Mouse (Mus musculus): ENCODE measurements around the gene Rab11fip4.

The Rab11fip4 gene

DNA sequence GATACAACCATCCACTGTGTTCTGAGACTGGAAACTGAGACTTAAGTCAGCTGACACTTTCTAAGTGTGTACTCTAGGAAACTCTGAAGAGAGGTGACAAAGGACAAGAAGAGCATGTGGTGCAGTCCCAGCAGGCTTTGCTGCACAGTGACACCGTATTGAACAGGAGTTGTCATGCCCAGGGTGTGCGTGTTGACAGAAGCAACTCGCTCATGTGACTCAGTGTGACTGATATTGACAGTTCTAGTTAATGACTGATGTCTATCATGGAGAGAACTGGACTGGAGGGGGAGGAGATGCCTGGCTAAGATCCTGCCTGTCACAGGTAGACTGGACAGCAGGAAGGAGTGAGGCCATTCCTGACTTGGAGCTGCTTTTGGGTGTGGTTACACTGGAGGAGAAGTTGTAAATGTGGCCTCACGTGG, 63.4 kb downstream of the Rab11fip4 start:
- DNase-seq (ENCODE audit: low spot score in 2 of 2) = no peak

DNA sequence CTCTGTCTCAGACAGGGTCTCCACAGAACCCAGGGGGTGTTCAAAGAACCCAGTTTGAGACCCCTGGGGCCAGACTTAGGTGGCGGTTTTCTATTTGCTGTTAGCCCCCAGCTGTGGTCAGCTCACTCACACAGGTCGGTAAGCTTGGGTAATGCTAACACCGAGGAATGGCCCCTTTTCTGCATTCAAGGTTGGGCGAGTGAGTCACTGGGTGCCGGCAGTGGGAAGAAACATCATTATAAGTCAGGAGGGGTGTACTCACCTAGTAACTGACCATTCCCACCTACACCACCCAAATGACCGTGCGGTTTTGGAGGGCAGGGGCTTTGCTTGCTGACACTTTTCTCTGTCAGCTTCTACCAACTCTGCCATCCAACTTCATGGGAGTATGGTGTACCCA, 64.6 kb downstream of the Rab11fip4 start:
- DNase-seq (ENCODE audit: low spot score in 2 of 2) = no peak

DNA sequence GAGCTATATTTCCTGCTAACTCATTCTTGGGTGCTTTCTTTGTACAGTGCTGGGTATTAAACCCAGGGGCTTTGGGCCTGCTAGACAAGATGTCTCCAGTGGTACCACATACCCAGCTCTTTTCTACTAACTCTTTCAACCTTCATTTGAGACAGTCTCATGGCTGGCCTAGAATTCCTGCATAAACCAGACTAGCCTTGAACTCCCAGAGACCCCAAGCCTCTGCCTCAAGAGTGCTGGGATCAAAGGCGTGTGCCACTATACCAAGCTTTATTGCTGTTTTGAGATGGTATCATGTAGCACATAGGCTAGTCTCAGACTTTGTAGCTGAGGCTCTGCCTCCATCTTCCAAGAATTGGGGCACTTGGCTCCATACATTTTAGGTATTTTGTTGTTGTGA, 65.5 kb downstream of the Rab11fip4 start:
- DNase-seq (ENCODE audit: low spot score in 2 of 2) = no peak

DNA sequence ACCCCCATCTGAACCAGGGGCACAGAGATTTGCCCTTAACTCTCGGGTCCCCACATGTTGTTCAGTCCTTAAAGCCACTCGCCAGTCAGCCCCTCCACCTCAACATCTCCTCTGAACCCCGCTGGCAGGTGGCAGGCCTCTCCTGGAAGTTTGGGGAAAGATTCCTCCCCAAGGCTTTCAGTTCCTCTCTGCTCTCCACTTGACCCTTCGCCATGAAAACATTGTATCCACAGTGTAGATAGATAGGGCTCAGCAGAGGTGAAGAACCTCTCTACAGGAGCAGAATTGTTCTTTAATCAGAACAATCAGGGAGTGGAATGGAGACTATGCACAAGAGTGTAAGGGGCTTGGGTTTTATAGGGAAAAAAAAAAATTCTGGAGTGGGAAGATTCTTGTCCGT, 66.0 kb downstream of the Rab11fip4 start:
- no peak for DNase-seq (ENCODE audit: low spot score in 2 of 2)

DNA sequence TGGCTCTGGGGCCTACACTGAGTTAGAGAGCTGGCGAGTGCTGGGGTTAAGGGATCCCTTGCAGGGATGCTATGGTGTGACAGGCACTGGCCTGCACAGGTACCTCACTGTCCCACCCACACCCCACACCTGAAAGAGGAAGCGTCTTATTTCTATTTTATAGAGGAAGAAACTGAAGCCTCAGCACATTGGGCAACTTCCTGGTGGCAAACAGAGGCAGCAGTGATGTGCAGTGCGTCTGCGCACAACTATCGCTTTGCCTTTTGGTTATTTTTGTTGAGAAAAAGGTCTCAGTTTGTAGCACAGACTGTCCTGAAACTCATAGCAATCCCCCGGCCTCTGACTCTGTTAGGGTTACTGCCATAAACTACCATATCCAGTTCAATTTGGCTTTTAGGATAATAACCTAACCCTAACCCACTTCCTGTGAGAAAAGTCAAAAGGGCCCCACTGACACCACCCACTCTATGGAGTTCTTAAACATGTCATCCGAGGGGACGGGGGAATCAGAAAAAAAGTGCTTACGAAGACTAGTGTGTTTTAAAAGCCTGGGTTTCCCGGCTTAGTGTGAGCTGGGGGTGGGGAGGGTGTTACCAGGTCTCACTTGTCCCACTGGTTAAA, 67.3 kb downstream of the Rab11fip4 start:
- no peak for DNase-seq (ENCODE audit: low spot score in 2 of 2)

DNA sequence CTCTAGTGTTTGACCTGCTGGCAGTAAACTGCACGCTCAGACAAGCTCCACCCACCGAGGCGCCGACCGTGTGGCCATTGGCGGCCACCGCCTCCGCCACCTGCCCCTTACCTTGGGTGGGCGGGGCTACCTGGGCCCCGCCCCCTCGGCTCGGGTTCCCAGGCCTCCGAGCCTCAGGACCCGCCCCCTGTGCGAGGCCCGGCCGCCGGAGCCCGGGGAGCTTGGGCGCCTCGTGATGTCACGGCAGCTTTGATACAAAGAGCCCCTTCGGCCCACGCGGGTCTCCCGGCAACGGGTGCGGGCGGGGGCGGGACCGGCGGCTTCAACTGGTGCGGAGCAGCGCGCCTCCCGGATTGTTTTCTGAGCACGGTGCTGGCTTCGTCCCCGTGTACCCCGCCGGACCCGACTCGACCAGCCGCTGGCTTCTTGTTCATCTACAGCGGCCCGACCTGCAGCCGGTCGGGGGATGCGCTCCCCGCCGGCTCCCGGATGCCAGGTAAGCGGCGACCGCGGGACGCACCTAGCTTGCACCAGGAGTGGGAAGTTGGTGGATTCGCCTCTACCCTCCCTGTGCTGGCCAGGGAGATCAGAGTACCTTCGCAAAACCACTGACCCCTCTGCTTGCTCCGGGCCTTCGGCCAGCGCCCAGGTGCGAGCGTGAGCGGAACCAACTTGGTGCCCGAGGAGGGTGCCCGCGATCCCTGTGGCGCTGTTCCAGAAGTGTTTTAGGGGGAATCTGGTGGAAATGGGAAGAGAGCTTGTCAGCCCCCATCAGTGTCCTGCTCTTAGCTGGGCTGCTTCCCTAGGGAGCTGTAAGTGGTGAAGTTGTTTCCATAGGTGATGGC, 69.6 kb downstream of the Rab11fip4 start:
- peak; percentile 71 to 74 for DNase-seq (ENCODE audit: low spot score in 2 of 2)

DNA sequence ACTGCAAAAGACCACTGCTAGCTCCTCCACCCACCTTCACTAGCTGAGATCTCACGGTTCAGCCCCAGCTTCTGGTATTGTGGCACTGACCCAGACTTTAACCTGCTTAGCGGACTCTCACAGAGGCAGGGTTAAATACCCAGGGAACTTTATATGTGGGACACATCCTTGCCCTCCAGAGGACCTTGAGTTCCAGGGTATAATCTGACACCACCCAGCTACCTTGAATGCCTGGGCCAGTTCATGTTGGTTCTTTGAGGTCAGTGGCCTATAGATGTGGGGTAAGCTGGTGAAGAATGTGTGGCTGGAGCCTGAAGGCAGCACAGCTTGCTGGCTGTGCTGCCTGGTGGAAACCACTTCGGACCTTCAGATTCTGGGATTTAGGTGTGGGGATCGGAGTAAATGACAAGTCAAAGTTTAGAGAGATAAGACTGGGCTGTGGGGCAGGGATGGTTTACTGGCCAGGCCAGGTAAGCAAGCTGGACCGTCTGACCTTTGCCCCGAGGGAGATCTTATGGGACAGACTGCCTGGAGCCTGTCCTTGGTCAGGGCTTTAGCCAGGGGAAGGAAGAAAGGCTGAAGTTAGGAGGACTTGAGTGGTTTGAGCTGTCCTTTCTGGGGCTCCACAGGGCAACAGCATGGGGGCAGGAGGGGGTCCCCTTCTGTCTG, 71.0 kb downstream of the Rab11fip4 start:
- no peak for DNase-seq (ENCODE audit: low spot score in 2 of 2)

DNA sequence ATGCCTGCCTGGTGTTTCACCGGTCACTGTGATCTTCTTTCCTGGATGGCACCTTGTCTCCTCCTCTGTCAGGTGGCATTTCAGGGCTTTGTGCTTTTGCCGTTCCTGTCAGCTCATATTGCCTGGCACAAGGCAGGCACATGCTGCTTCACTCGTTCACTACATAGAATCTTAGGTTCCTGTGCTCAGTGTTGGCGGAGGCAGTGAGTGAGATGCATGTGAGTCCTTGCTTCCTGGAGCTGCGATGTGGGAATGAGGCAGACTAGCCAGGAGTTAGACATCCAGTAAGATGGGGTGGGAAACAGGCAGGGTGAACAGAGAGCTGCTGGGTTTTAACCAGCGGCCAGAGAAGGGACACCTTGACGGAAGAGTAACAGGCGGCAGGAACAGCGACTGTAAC, 72.1 kb downstream of the Rab11fip4 start:
- DNase-seq (ENCODE audit: low spot score in 2 of 2) = no peak

DNA sequence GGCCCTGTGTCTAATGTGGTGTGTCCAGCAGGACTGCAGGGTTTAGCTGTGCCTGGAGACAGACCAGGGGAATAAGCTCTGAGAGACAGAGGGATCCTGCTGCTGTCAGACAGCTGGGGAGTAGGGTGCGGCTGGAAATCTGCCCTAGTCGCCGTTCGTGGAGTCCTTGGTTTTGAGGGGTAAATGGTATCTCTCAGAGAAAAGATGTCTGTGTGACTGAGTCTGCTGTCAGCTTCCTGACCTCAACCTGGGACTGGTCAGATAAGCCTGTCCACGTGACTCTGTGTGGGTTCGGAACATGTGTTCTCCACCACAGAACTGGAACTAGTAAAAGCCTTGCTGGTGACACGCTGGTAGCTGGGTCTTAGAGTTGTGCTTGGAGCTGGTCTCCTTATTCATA, 72.6 kb downstream of the Rab11fip4 start:
- DNase-seq (ENCODE audit: low spot score in 2 of 2) = no peak

DNA sequence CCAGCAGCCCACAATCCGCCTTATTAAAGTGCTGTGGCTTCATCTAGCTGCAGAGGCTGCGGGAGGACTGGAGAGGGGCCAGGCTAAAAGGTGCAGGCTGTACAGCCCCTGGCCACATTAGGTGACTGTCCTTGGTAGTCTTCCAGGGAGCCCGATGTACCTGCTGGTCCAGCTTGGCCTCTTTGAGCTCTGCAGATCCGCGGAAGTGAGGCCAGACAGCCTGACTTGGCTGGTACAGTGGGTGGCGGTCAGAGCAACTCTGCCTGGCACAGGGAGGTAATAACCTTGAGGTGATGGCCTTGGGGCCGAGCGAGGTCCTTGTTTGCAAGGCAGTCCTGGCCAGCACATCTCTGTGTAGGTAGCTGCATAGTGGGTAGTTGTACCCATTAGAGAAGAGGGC, 75.5 kb downstream of the Rab11fip4 start:
- DNase-seq (ENCODE audit: low spot score in 2 of 2) = no peak

DNA sequence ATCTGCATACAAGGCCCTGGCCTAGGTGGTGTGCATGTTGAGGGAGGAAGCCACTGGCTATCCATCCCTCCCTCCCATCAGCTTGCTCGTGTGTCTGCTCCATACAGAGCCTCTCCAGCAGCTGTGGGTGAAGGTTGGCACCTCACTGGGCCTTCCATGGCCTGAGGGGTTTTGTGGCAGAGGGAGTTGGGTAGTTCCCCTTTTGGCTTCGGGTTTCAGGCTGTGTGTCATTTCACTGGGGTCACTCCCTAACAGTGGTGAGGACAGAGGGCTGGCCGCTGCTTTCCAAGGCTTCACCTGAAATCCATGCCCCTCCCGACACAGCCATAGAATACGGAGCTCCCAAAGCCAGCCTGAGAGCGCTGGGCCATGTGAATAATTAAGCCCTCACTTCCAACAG, 78.2 kb downstream of the Rab11fip4 start:
- no peak for DNase-seq (ENCODE audit: low spot score in 2 of 2)

DNA sequence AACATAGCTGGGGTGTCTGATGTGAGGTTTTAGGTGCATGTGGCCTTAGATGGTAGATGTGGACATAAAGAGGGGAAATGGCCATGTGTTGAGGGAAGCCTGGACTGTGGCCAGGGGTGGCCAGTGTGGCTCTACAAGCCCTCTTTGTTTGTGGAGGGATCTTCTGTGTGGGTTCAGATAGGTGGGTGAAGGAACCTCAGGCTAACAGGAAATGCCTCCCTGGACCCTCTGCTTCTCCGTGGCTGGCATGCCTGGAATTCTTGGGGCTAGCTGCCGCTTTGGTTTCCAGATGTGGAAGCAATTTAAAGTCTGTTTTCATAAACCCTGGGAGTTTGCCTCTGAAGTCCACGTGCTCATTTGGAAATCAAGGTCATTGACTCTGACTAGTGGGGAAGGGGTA, 78.9 kb downstream of the Rab11fip4 start:
- no peak for DNase-seq (ENCODE audit: low spot score in 2 of 2)

DNA sequence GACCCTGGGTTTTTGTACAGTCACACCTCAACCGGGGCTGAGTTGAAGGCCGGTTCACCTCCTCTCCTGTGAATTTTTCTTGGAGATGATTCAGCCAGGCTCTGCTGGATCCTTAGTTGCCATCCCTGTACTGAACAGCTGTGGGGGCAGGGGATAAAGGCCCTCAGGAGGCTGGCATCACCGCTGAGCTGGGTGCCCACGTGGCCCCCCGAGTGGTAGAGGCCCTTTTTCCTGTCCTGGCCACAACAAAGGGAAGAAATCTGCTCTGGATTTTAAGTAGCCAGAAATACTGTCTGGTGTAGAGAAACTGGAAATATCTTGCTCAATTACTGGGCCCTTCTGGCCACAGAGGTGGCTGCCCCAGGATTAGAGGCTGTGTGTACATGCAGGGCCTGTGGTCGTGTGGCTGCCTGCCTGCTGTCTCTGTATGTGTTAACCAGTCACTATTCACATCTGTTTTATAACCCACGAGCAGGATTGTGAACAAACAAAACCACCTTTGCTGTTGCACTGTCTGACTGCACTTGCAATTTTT, 79.5 kb downstream of the Rab11fip4 start:
- no peak for DNase-seq (ENCODE audit: low spot score in 2 of 2)

DNA sequence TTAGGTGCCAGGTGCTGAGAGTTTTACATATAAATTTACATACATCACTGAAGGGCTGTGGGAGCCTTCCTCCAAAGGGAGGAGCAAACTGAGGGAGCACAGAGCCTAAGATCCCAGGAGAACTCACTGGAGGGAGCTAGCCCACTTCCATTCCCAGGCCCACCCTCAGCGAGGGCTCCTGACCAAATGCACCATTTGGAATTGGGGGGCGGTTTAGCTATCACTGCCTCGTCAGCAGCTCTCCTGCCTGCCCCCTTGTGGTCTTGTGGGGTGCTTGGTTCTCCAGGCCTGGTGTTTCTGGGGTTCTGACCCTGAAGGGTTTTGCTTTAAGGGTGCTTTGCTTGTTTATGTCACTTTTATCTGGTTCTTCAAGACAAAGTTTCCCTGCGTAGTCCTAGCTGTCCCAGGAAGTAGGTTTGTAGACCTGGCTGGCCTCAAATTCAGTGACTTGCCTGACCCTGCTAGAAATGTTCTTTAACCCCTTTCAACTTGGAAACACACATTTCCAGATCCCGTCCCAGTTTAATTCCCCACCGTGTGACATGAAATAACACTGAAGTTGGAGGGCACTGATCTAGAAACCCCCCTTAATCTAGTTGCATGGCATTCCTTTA, 80.8 kb downstream of the Rab11fip4 start:
- DNase-seq (ENCODE audit: low spot score in 2 of 2) = no peak

DNA sequence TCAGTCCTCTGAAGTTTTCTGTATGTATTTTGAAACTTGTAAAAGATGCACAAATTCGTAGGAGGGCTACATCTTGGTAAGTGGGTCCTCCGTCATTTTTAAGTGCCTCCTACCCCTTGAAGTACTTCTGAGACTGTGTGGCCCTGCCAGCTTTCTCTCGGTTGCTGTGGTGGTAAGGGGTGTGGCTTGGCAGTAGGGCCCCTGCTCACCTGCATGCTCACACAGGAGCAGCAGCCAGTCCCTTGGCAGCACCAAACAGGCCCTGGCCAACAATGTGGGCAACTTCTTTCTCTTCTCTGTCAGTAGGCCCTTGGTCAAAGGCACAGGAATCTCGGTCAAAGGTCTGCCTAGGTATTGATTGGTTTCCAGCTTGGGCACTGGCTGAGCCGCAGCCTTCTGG, 82.1 kb downstream of the Rab11fip4 start:
- DNase-seq (ENCODE audit: low spot score in 2 of 2) = no peak

DNA sequence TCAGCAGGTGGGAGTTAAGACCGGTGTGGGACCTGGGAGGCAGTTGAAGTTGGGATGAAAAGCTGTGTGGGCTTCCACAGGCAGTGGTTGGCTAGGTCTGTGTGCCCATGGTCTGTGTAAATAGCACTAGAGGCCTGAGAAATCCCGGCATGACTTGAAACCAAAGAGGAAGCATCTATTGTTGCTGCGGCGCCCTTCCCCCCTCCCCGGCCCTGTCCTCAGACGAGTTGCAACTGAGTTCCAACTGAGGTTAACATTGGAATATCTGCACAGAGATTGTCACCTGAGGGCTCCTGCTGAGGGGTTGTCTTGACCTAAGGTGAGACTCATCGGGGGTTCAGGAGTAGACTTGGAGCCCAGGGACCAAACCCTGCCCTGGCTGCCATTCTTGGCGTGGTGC, 82.7 kb downstream of the Rab11fip4 start:
- DNase-seq (ENCODE audit: low spot score in 2 of 2) = no peak

DNA sequence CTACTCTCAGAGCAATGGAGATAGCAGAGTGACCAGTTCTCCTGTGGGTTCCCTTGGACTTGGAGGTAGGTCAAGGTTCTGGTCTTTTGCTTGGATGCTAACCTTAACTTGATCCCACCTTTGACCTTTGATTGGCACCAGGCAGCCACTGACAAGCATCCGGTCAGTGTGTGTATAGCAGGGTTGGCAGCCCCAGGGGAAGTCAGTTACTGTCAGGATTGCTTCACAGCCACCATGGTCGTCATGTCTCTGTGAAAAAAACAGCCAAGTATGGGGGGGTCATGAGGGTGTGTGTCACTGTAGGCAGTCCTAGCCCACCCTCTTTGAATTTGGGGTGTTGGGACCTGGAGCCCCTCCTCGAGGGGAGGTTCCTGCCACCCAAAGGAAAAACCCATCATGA, 83.2 kb downstream of the Rab11fip4 start:
- no peak for DNase-seq (ENCODE audit: low spot score in 2 of 2)

DNA sequence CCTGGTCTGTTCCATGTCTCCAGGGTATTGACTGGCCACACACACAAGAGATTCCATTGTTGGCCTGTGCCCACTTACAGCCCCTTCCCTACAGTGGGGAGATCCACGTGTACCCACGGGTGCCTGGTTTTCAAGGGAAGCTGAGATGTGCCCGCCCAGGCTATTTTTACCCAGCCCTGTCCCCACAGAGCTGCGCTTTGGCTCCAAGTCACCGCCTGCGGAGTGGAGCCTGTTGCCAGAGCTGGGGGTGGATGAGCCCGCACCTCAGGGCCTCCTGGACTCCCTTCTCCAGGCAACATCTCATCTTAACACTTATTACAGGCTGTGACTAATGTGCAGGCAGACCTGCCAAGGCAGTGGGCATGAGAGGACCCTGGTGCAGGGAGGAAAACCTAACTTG, 83.6 kb downstream of the Rab11fip4 start:
- DNase-seq (ENCODE audit: low spot score in 2 of 2) = no peak

DNA sequence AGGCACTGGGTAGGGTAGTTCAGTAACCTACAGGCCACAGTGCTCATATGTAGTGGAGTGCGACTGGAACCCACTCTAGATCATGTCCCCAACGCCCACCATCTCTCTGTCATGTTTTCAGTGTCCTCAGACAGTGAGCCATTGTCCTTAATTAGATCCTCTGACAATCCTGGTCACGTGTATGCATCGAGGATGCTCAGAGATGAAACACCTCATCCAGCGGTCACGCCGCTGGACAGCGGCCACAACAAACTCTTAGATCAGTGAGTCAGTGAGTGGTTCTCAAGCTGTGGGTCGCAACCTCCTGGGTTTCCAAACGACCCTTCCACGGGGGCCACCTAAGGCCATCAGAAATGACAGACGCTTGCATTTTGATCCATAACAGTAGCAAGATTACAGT, 84.3 kb downstream of the Rab11fip4 start:
- DNase-seq (ENCODE audit: low spot score in 2 of 2) = no peak

DNA sequence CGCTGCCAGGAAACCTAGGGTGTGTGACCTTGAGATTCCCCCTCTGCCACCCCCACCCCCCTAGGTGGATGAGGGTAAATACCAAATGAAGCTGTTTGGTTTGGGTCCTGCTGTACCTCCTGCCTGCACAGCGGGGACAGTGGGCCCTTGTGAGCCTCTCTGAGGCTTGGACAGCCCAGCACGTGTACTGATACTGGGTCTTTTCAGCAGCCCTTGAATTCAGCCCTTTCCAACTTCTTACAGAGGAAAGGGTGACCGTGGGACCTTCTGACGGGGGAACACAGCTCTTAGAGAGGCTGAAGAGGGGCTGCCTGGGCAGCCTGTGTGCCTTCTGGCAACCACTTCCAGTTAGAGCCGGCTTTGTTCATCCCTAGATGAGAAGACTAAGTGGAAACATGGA, 85.0 kb downstream of the Rab11fip4 start:
- DNase-seq (ENCODE audit: low spot score in 2 of 2) = no peak

DNA sequence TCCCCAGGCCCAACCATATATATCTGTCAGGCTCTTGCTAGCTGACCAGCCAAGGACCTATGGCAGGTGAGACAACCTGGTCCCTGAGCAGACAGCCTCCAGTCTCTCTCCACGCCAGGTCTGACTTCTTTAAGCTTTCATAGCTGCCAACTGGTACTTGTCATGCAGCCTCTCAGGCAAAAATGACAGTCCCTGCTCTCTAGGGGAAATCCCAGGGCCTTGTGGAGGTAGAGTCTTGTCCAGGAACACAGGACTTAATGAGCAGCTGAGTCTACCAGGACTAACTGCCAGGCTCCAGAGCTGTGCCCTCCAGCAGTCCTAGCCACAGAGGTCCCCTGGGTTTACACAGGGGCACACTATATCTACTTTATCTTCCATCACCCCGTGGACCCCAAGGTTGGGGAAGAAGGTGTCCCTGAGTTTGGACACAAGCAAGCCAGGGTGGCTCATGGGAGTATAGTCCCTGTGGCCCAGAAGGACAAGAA, 85.5 kb downstream of the Rab11fip4 start:
- DNase-seq (ENCODE audit: low spot score in 2 of 2) = no peak

DNA sequence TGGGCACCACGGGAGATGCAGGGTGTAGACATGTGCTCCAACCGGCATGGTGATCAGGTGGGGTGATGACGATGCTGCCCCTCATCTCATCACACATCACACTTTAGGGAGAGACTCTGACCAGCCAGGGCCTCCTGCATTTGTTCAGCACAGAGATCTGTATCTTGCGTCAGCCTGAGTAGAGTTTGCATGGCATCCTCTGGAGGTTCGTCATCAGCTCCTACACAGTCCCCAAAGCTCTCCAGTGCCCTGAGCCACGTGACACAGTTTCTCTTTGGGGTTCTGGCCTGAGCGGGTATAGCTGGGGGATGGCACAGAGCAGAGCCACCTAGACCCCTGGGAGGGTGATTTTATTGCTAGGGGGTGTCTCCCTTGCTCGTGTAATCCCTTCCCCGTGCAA, 86.4 kb downstream of the Rab11fip4 start:
- no peak for DNase-seq (ENCODE audit: low spot score in 2 of 2)
